Mouse (Mus musculus): ENCODE measurements around the gene Optn. TPM values are rescaled to one million over a fixed set of nuclear protein-coding genes. Genes with fewer than 3 reads are reported as not detected.

The Optn gene
- polyA plus RNA-seq, 1 experiment from 2014 or later = 6.9 TPM

GRCm38 (mm10) chr2:5037390-5037789 is 26.5 kb downstream of the Optn start:
- no peaks in the 10 kb centered on the region for H3K9me3 ChIP-seq
- H3K4me2 ChIP-seq = no peak overlapping the region
- no peak overlapping the region for H3K9ac ChIP-seq
- no peak for ATAC-seq (ENCODE audit: insufficient number of reproducible peaks, low FRiP score, low TSS enrichment, low read depth)
- 58% methylated on average over 3 of the region's 3 CpGs for WGBS
- no peak overlapping the region for H3K4me3 ChIP-seq
- no peaks in the 10 kb centered on the region for H3K4me1 ChIP-seq
- no peak overlapping the region for H3K27ac ChIP-seq
- H3K36me3 ChIP-seq = no peaks in the 10 kb centered on the region
- H3K27me3 ChIP-seq = no peaks in the 10 kb centered on the region

- H3K27ac ChIP-seq = no peak overlapping the region
- no peaks in the 10 kb centered on the region for H3K4me1 ChIP-seq
- no peaks in the 10 kb centered on the region for H3K9me3 ChIP-seq
- WGBS = 90% methylated on average over 10 of the region's 10 CpGs
- no peak for ATAC-seq (ENCODE audit: insufficient number of reproducible peaks, low FRiP score, low TSS enrichment, low read depth)
- H3K4me3 ChIP-seq = no peak overlapping the region
- no peaks in the 10 kb centered on the region for H3K27me3 ChIP-seq
- H3K4me2 ChIP-seq = no peak overlapping the region
- H3K9ac ChIP-seq = no peak overlapping the region
- H3K36me3 ChIP-seq = no peaks in the 10 kb centered on the region
Measured at GRCm38 (mm10) chr2:5036411-5037076, 27.3 kb downstream of the Optn start.

- Histone ChIP-seq H3K36me3 (no peaks in the 10 kb centered on the region), H3K27me3 (no peaks in the 10 kb centered on the region), H3K4me2 (no peak overlapping the region), H3K9ac (no peak overlapping the region), H3K27ac (no peak overlapping the region), H3K9me3 (no peaks in the 10 kb centered on the region), H3K4me1 (no peaks in the 10 kb centered on the region), H3K4me3 (no peak overlapping the region)
- ATAC-seq (ENCODE audit: insufficient number of reproducible peaks, low FRiP score, low TSS enrichment, low read depth) = no peak
- WGBS = 83% methylated on average over 9 of the region's 9 CpGs
Measured at GRCm38 (mm10) chr2:5035241-5035640, 28.6 kb downstream of the Optn start.

- Histone ChIP-seq H3K27ac (no peak overlapping the region), H3K4me2 (no peak overlapping the region), H3K36me3 (no peaks in the 10 kb centered on the region), H3K4me1 (no peaks in the 10 kb centered on the region), H3K27me3 (no peaks in the 10 kb centered on the region), H3K9ac (no peak overlapping the region), H3K4me3 (no peak overlapping the region), H3K9me3 (no peaks in the 10 kb centered on the region)
- 80% methylated on average over 8 of the region's 8 CpGs for WGBS
- no peak for ATAC-seq (ENCODE audit: insufficient number of reproducible peaks, low FRiP score, low TSS enrichment, low read depth)
Measured at GRCm38 (mm10) chr2:5034801-5035200, 29.1 kb downstream of the Optn start.

GRCm38 (mm10) chr2:5033546-5034420 is 30.1 kb downstream of the Optn start:
- H3K9ac ChIP-seq = no peak overlapping the region
- no peak overlapping the region for H3K4me3 ChIP-seq
- H3K4me2 ChIP-seq = no peak overlapping the region
- no peak overlapping the region for H3K27ac ChIP-seq
- no peaks in the 10 kb centered on the region for H3K36me3 ChIP-seq
- H3K4me1 ChIP-seq = no peaks in the 10 kb centered on the region
- no peaks in the 10 kb centered on the region for H3K27me3 ChIP-seq
- no peaks in the 10 kb centered on the region for H3K9me3 ChIP-seq
- 66% methylated on average over 13 of the region's 15 CpGs for WGBS
- no peak for ATAC-seq (ENCODE audit: insufficient number of reproducible peaks, low FRiP score, low TSS enrichment, low read depth)

GRCm38 (mm10) chr2:5032665-5033064 is 31.2 kb downstream of the Optn start:
- Histone ChIP-seq H3K36me3 (no peaks in the 10 kb centered on the region), H3K4me2 (no peak overlapping the region), H3K27ac (no peak overlapping the region), H3K9me3 (no peaks in the 10 kb centered on the region), H3K9ac (no peak overlapping the region), H3K4me1 (no peaks in the 10 kb centered on the region), H3K27me3 (no peaks in the 10 kb centered on the region), H3K4me3 (no peak overlapping the region)
- ATAC-seq (ENCODE audit: insufficient number of reproducible peaks, low FRiP score, low TSS enrichment, low read depth) = no peak
- 69% methylated on average over 5 of the region's 5 CpGs for WGBS

GRCm38 (mm10) chr2:5031215-5031614 is 32.6 kb downstream of the Optn start:
- Histone ChIP-seq H3K27me3 (no peaks in the 10 kb centered on the region), H3K27ac (no peak overlapping the region), H3K9me3 (no peaks in the 10 kb centered on the region), H3K4me2 (no peak overlapping the region), H3K4me1 (no peaks in the 10 kb centered on the region), H3K36me3 (no peaks in the 10 kb centered on the region), H3K9ac (no peak overlapping the region), H3K4me3 (no peak overlapping the region)
- ATAC-seq (ENCODE audit: insufficient number of reproducible peaks, low FRiP score, low TSS enrichment, low read depth) = no peak
- WGBS = 74% methylated on average over 7 of the region's 7 CpGs

- WGBS = 79% methylated on average over 4 of the region's 4 CpGs
- Histone ChIP-seq H3K9ac (no peak overlapping the region), H3K27ac (no peak overlapping the region), H3K4me3 (no peak overlapping the region), H3K36me3 (no peaks in the 10 kb centered on the region), H3K27me3 (no peaks in the 10 kb centered on the region), H3K4me1 (no peaks in the 10 kb centered on the region), H3K9me3 (no peaks in the 10 kb centered on the region), H3K4me2 (no peak overlapping the region)
- ATAC-seq (ENCODE audit: insufficient number of reproducible peaks, low FRiP score, low TSS enrichment, low read depth) = no peak
Measured at GRCm38 (mm10) chr2:5029808-5030207, 34.0 kb downstream of the Optn start.

GRCm38 (mm10) chr2:5028047-5028446 is 35.8 kb downstream of the Optn start:
- WGBS = 83% methylated on average over 7 of the region's 7 CpGs
- no peaks in the 10 kb centered on the region for H3K36me3 ChIP-seq
- H3K9ac ChIP-seq = no peak overlapping the region
- ATAC-seq (ENCODE audit: insufficient number of reproducible peaks, low FRiP score, low TSS enrichment, low read depth) = no peak
- H3K4me2 ChIP-seq = no peak overlapping the region
- no peaks in the 10 kb centered on the region for H3K27me3 ChIP-seq
- no peaks in the 10 kb centered on the region for H3K4me1 ChIP-seq
- no peak overlapping the region for H3K4me3 ChIP-seq
- H3K27ac ChIP-seq = no peak overlapping the region
- no peaks in the 10 kb centered on the region for H3K9me3 ChIP-seq

- ATAC-seq (ENCODE audit: insufficient number of reproducible peaks, low FRiP score, low TSS enrichment, low read depth) = no peak
Measured at GRCm38 (mm10) chr2:5027057-5027456, 36.8 kb downstream of the Optn start.

GRCm38 (mm10) chr2:5025162-5025733 is 38.6 kb downstream of the Optn start:
- no peaks in the 10 kb centered on the region for H3K36me3 ChIP-seq
- ATAC-seq (ENCODE audit: insufficient number of reproducible peaks, low FRiP score, low TSS enrichment, low read depth) = no peak
- 58% methylated on average over 4 of the region's 4 CpGs for WGBS

More at GRCm38 (mm10) chr2:5027057-5027456, 36.8 kb downstream of the Optn start:
- H3K36me3 ChIP-seq = no peaks in the 10 kb centered on the region
- H3K27me3 ChIP-seq = no peaks in the 10 kb centered on the region
- H3K9ac ChIP-seq = no peak overlapping the region
- H3K4me2 ChIP-seq = no peak overlapping the region
- WGBS = 77% methylated on average over 6 of the region's 6 CpGs
- no peak overlapping the region for H3K27ac ChIP-seq
- no peak overlapping the region for H3K4me3 ChIP-seq
- no peaks in the 10 kb centered on the region for H3K9me3 ChIP-seq
- H3K4me1 ChIP-seq = no peaks in the 10 kb centered on the region

More at GRCm38 (mm10) chr2:5025162-5025733, 38.6 kb downstream of the Optn start:
- Histone ChIP-seq H3K9me3 (no peaks in the 10 kb centered on the region), H3K4me3 (no peak overlapping the region), H3K27ac (no peak overlapping the region), H3K4me2 (no peak overlapping the region), H3K27me3 (no peaks in the 10 kb centered on the region), H3K4me1 (no peaks in the 10 kb centered on the region), H3K9ac (no peak overlapping the region)

Measured in limb, embryonic 15.5 days (tissue).